Mouse (Mus musculus): ENCODE measurements at regions not wholly inside any gene's neighbourhood (a gene's known extent, or its start where the extent isn't known, plus 50 kb on each side); places are given as distances from the start of the nearest gene placed in this dataset.
A peak's percentile ranks its signal among the peaks of the same experiment; 100 is the strongest.

GRCm38 (mm10) chr1:42231091-42231490, 464.5 kb upstream of the Pou3f3 start:
- no peak for TF ChIP-seq CTCF (IDR thresholded peaks at IDR 0.05; ENCODE audit: low read depth)
- Histone ChIP-seq H3K9me3 (ENCODE audit: low read length) (no peaks in the 10 kb centered on the region), H3K4me1 (ENCODE audit: insufficient read depth, low read length) (no peaks in the 10 kb centered on the region), H3K36me3 (ENCODE audit: insufficient read depth, low read length) (no peaks in the 10 kb centered on the region), H3K9ac (replicated peaks; ENCODE audit: low read length) (no peak overlapping the region), H3K4me3 (ENCODE audit: low read length) (peak overlapping the region; percentile 15; the same call in 1 of the 2 replicates), H3K27ac (peak overlapping the region; percentile 5; the same call in 1 of the 2 replicates), H3K4me2 (ENCODE audit: low read depth, low read length) (peak overlapping the region; percentile 52), H3K27me3 (ENCODE audit: insufficient read depth, low read length) (no peaks in the 10 kb centered on the region)
- DNase-seq (ENCODE audit: low spot score), result peak; percentile 71
- WGBS, result 37% methylated on average over 5 of the region's 5 CpGs
- ATAC-seq, result peak; percentile 25; the same call in 1 of the 2 replicates

- H3K36me3 ChIP-seq (ENCODE audit: insufficient read depth, low read length), result no peaks in the 10 kb centered on the region
- no peak overlapping the region for H3K27ac ChIP-seq
Measured at GRCm38 (mm10) chr1:42231897-42232296, 463.7 kb upstream of the Pou3f3 start.

GRCm38 (mm10) chr1:42232716-42233115, 462.9 kb upstream of the Pou3f3 start:
- Histone ChIP-seq H3K27me3 (ENCODE audit: insufficient read depth, low read length) (no peaks in the 10 kb centered on the region), H3K9ac (replicated peaks; ENCODE audit: low read length) (no peak overlapping the region), H3K4me3 (ENCODE audit: low read length) (no peak overlapping the region), H3K36me3 (ENCODE audit: insufficient read depth, low read length) (no peaks in the 10 kb centered on the region), H3K27ac (no peak overlapping the region), H3K9me3 (ENCODE audit: low read length) (no peaks in the 10 kb centered on the region), H3K4me2 (ENCODE audit: low read depth, low read length) (no peak overlapping the region), H3K4me1 (ENCODE audit: insufficient read depth, low read length) (no peaks in the 10 kb centered on the region)
- WGBS, result 74% methylated on average over 6 of the region's 6 CpGs
- TF ChIP-seq CTCF (IDR thresholded peaks at IDR 0.05; ENCODE audit: low read depth), result no peak
- DNase-seq (ENCODE audit: low spot score) (no peak), ATAC-seq (no peak)

More at GRCm38 (mm10) chr1:42231897-42232296, 463.7 kb upstream of the Pou3f3 start:
- TF ChIP-seq CTCF (IDR thresholded peaks at IDR 0.05; ENCODE audit: low read depth), result no peak
- Histone ChIP-seq H3K4me1 (ENCODE audit: insufficient read depth, low read length) (no peaks in the 10 kb centered on the region), H3K27me3 (ENCODE audit: insufficient read depth, low read length) (no peaks in the 10 kb centered on the region), H3K4me3 (ENCODE audit: low read length) (no peak overlapping the region), H3K4me2 (ENCODE audit: low read depth, low read length) (no peak overlapping the region), H3K9me3 (ENCODE audit: low read length) (no peaks in the 10 kb centered on the region), H3K9ac (replicated peaks; ENCODE audit: low read length) (no peak overlapping the region)
- ATAC-seq, result no peak
- WGBS, result 92% methylated on average over 5 of the region's 5 CpGs
- no peak for DNase-seq (ENCODE audit: low spot score)

- ATAC-seq (no peak), DNase-seq (ENCODE audit: low spot score) (peak; percentile 39)
- Histone ChIP-seq H3K9me3 (ENCODE audit: low read length) (no peaks in the 10 kb centered on the region), H3K27me3 (ENCODE audit: insufficient read depth, low read length) (no peaks in the 10 kb centered on the region), H3K36me3 (ENCODE audit: insufficient read depth, low read length) (no peaks in the 10 kb centered on the region), H3K4me1 (ENCODE audit: insufficient read depth, low read length) (no peaks in the 10 kb centered on the region), H3K4me3 (ENCODE audit: low read length) (no peak overlapping the region), H3K9ac (replicated peaks; ENCODE audit: low read length) (no peak overlapping the region), H3K27ac (no peak overlapping the region), H3K4me2 (ENCODE audit: low read depth, low read length) (no peak overlapping the region)
- WGBS, result 11% methylated on average over 10 of the region's 10 CpGs
- no peak for TF ChIP-seq CTCF (IDR thresholded peaks at IDR 0.05; ENCODE audit: low read depth)
Measured at GRCm38 (mm10) chr1:42233289-42233688, 462.3 kb upstream of the Pou3f3 start.

- Histone ChIP-seq H3K36me3 (ENCODE audit: insufficient read depth, low read length) (no peaks in the 10 kb centered on the region), H3K4me2 (ENCODE audit: low read depth, low read length) (no peak overlapping the region), H3K27me3 (ENCODE audit: insufficient read depth, low read length) (no peaks in the 10 kb centered on the region), H3K4me3 (ENCODE audit: low read length) (no peak overlapping the region), H3K4me1 (ENCODE audit: insufficient read depth, low read length) (no peaks in the 10 kb centered on the region), H3K27ac (no peak overlapping the region), H3K9ac (replicated peaks; ENCODE audit: low read length) (no peak overlapping the region), H3K9me3 (ENCODE audit: low read length) (no peaks in the 10 kb centered on the region)
- no peak for ATAC-seq
- 91% methylated on average over 2 of the region's 2 CpGs for WGBS
- no peak for DNase-seq (ENCODE audit: low spot score)
- no peak for TF ChIP-seq CTCF (IDR thresholded peaks at IDR 0.05; ENCODE audit: low read depth)
Measured at GRCm38 (mm10) chr1:42236466-42237010, 459.0 kb upstream of the Pou3f3 start.

- no peak overlapping the region for H3K9ac ChIP-seq (replicated peaks; ENCODE audit: low read length)
- peaks cover 4% of the 10 kb centered on the region; the same call in 1 of the 2 replicates for H3K4me1 ChIP-seq (ENCODE audit: insufficient read depth, low read length)
- no peaks in the 10 kb centered on the region for H3K9me3 ChIP-seq (ENCODE audit: low read length)
- 88% methylated on average over 3 of the region's 3 CpGs for WGBS
- H3K36me3 ChIP-seq (ENCODE audit: insufficient read depth, low read length), result no peaks in the 10 kb centered on the region
- no peak overlapping the region for H3K4me3 ChIP-seq (ENCODE audit: low read length)
- peak; percentile 54 for DNase-seq (ENCODE audit: low spot score)
- ATAC-seq, result no peak
- no peak overlapping the region for H3K27ac ChIP-seq
- TF ChIP-seq CTCF (IDR thresholded peaks at IDR 0.05; ENCODE audit: low read depth), result peak; percentile 55
- no peaks in the 10 kb centered on the region for H3K27me3 ChIP-seq (ENCODE audit: insufficient read depth, low read length)
- no peak overlapping the region for H3K4me2 ChIP-seq (ENCODE audit: low read depth, low read length)
Measured at GRCm38 (mm10) chr1:42238408-42238807, 457.2 kb upstream of the Pou3f3 start.

GRCm38 (mm10) chr1:42241172-42241571, 454.4 kb upstream of the Pou3f3 start:
- ATAC-seq (no peak), DNase-seq (ENCODE audit: low spot score) (no peak)
- no peak for TF ChIP-seq CTCF (IDR thresholded peaks at IDR 0.05; ENCODE audit: low read depth)
- no peaks in the 10 kb centered on the region for H3K36me3 ChIP-seq (ENCODE audit: insufficient read depth, low read length)
- no peaks in the 10 kb centered on the region for H3K9me3 ChIP-seq (ENCODE audit: low read length)
- no peaks in the 10 kb centered on the region for H3K27me3 ChIP-seq (ENCODE audit: insufficient read depth, low read length)
- WGBS, result 36% methylated on average over 9 of the region's 9 CpGs
- no peak overlapping the region for H3K4me2 ChIP-seq (ENCODE audit: low read depth, low read length)
- H3K4me1 ChIP-seq (ENCODE audit: insufficient read depth, low read length), result peaks cover 4% of the 10 kb centered on the region; the same call in 1 of the 2 replicates
- no peak overlapping the region for H3K27ac ChIP-seq
- no peak overlapping the region for H3K4me3 ChIP-seq (ENCODE audit: low read length)
- H3K9ac ChIP-seq (replicated peaks; ENCODE audit: low read length), result no peak overlapping the region
